Mouse (Mus musculus) layer of hippocampus, adult 11-12 months (tissue): Measurements from ENCODE around the gene Vmn1r137.
"Not testable (repeated sequence)": the region's sequence is repeated elsewhere in the genome, so short reads cannot be mapped to it uniquely, and the experiment has no call there.

Source experiments
- DNase-seq: peaks from one replicate; pipeline ENCODE4 v3.0.0; 2022; ENCODE audit warnings: low spot score

Vmn1r137 gene

GRCm38 (mm10) chr7:21994287-21994686 is at the start of gene Vmn1r137:
Vmn1r137 (plus strand) TSS chr7:21994587.
- not testable (repeated sequence) for DNase-seq

GRCm38 (mm10) chr7:22028797-22029196 is 34.4 kb downstream of the Vmn1r137 start, which contains the start of gene Vmn1r138:
Vmn1r138 (minus strand) TSS chr7:22028897.
- not testable (repeated sequence) for DNase-seq
